Mouse (Mus musculus) gastrocnemius, postnatal 10 days (tissue): ENCODE data around the gene Schip1. TPM values are rescaled to one million over a fixed set of nuclear protein-coding genes. Genes with fewer than 3 reads are reported as not detected.

Experiments
- DNase-seq: peaks from one replicate; pipeline ENCODE4 v3.0.0; 2021; ENCODE audit warnings: mixed read lengths
- total RNA-seq, 2 experiments: library from RNA; stranded (reverse); gene quantifications; 2 replicates each; pipeline ENCODE4 v1.2.3; 2021

The Schip1 gene
- total RNA-seq, 2 experiments from 2014 or later, result 86.2 to 86.6 TPM

DNA sequence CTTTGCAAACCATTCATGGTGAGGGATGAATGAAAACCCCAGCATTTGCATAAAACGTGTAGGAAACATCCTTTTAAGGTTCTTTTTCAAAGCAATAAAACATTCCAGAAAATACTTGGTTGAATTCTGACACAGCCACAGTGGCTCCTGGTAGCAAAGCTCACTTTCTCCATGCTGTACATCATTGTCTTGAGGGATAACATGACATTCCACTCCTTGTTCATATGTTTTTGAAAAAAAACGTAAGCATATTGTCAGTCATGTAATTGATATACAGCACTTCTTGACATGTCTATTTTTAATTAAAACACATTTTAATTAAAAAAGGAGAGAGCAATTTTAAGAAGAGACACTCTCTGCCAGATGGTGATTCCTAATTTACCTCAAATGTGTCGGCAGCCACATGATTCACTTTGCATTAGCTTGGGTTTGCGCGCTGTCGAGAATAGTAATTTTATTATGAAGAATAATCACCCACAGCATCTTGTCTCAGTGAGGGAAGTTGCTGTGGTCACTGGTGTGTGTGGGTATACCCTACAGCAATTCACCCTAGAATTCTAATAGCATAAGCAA is 61.8 kb downstream of the Schip1 start:
- no peak for DNase-seq

DNA sequence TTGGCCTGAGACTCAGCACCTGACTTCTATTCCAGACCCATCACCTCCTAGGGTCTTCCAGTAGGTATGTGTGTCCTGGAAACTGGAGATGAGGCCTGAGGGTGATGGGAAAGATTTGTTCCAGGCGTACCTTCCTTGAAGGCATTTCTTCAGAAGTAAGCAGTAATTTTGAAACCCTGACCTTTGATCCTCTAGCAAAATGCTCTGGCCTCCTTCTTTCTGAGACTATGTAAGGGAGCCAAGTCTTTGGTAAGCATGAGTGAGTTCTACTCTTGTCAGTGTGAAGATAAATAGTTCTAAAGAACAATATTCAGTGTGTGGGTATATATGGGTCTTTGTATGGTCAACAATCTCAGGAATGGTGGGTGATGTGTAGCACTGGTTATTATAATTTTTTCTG is 65.8 kb downstream of the Schip1 start:
- DNase-seq, result no peak

DNA sequence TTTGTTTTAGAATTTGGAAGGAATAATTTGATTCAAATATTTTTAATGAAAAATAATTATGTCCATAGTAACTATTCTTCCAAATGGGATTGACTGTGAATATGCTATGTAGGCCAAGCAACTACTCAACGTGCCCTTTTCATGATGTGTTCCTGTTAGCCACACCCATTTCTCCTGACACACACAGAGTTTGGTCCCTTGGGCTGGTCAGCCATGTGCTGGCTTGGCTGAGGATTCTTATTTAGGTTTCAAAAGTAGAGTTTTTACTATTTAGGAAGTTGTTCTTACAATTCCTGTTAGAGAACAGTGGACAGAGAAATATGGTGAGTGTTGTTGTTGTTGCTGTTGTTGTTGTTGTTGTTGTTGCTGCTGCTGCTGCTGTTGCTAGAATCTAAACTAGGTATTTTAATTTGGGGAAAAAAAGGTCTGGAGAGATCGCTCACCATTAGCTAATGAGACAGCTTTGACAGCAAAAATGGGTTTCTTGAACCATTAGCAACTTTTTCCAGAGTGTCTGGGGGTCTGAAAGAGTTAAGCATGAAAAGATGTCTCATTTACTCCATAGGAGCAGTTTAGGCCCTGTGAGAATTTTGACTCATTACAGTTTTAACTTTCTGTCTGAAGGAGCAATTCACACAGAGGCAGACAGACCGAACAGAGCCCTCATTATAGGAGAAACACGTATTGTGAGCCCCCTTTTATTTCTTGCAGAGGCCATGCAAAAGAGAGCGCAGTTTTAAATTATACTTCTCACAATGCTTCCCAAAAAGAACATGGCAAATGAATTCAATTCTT is 74.4 kb downstream of the Schip1 start:
- no peak for DNase-seq

DNA sequence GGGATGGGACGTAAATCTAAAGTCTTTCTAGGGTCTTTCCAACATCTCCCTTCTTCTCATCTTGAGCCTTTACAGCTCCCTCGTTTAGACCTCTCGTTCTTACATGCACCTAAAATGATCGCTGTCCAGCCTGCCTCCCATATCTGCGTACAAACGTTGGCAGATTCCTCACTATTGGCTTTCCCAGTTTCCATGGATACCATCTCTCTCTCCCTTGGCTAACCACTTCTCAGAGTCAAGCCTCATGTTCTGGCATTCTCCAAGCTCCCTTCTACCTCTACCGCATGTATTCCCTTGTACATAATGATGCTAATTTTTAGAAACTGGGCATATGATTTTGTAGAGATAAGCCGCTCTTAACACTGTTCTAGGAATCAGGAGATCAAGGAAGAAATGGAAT is 86.1 kb downstream of the Schip1 start:
- no peak for DNase-seq

DNA sequence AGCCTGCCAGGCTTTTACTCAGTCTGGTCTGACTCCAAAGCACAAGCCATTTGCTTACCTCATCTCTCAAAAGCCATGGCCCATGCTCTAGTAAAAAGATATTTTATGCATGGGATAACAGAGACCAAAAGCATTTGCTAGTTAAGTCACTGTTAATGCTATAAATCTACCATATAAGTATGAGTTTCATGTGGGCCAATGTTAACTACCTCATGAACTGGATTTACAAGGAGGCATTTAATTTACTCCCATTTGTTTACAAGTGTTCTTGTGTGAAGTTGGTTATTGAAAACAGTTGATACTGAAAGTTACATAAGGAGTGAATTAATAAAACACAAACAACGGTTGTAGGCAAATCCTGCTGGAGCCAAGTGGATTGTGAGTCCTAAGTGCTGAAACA is 95.6 kb downstream of the Schip1 start:
- no peak for DNase-seq

DNA sequence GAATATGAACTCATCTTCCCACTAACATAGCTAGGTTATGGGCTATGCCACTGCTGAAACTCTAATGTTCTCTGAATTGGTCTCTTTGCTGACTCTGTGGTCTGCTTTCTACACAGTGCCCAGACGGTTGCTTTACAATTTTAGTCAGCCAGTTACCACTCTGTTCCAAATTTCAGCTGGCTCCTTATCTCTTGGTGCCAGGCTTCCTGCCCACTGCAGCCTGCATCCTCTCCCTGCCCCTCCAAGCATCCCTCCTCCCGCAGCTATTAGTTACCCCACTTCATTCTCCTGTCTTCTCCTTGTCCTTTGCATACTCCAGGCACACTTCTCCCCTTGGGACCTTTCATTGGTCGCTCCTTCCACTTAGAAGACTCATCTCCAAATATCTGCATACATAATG is 96.2 kb downstream of the Schip1 start:
- DNase-seq, result no peak

DNA sequence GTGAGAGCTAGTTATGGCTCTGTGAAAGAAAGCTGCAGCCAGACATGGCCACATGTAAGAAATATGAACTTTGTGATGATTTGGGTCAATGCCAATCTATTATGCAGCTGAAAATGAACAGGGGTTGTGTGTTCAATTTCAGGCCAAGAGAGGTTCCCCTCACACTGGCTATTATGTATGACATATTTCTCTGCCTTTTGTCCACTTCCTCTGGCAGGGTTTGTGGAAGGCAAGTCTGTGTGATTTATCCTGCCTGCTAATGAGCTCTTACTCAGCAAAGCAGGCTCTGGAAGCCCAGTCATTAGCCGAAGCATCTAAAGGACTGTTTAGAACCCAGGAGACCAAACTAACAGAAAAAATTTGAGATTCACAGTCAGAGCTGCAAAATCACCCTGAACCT is 113.6 kb downstream of the Schip1 start:
- DNase-seq, result no peak

DNA sequence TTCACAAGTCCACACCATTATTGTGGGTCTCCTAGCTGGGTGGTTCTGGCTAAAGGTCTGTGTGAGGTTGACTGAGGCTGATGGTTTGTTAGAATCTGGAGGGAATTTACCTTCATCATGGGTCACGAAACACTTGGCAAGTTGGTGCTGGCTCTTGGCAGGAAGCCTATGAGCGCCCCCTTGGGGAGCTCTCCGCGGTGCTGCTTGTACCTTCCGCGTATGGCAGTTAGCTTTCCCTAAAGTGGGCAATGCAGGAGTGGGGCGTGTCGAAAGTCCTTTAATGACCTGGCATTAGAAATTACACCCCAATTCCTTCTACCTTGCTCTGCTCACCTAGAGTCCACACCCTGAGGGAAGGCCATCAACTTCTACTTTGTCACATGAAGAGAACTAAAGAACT is 122.9 kb downstream of the Schip1 start:
- DNase-seq, result no peak

DNA sequence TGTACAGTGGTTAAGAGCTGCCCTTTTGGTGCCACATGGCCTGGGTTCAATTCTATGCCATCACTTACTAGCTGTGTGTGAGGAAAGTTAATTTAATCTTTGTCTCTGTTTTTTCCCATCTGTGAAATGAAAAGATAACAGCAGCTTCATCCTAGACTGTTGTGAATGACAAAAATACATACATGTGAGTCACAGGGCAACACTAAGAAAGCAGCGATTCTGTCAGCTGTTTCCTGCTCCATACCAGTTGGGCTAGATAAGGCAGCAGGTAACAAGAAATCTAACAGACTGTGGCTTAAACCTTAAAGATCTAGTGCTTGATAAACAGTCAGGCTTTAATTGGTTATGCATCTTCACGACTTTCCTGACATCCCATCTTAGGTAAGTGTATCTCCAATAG is 124.5 kb downstream of the Schip1 start:
- DNase-seq, result no peak

DNA sequence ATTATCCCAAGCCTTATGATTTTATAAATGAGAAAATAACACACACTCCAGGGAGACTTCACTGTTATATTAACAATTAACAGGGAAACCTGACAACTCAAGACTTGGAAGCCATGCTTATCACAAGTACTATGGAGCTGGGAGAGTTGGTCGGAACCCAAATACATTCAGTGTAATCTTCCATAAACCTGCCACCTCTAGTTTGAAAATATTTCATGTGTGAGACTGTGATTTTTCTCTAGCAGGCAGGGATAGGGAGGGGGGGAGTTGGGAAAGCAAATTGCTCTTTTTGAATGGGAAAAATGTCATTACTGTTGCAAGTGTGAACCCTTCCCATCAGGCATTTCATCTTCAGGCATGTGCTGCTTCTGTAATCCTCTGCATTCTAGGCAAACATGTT is 132.3 kb downstream of the Schip1 start:
- no peak for DNase-seq

DNA sequence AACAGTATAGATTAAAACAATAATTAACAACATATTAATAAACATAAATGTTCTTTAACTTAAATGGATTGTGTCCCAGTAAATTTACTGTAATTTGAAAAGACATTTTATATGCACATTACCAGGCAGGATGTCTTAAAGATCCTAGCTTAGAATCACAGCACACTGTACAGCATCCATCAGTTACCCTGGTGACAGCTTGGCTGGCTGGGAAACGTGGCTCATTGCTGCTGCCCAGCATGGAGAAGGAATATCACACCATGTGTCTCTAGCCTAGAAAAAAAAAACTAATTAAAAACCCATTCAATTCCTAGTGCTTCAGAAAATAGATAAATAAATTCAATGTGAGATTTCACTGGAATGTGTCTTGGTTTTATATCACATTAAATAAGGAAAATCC is 136.6 kb downstream of the Schip1 start:
- DNase-seq, result no peak

DNA sequence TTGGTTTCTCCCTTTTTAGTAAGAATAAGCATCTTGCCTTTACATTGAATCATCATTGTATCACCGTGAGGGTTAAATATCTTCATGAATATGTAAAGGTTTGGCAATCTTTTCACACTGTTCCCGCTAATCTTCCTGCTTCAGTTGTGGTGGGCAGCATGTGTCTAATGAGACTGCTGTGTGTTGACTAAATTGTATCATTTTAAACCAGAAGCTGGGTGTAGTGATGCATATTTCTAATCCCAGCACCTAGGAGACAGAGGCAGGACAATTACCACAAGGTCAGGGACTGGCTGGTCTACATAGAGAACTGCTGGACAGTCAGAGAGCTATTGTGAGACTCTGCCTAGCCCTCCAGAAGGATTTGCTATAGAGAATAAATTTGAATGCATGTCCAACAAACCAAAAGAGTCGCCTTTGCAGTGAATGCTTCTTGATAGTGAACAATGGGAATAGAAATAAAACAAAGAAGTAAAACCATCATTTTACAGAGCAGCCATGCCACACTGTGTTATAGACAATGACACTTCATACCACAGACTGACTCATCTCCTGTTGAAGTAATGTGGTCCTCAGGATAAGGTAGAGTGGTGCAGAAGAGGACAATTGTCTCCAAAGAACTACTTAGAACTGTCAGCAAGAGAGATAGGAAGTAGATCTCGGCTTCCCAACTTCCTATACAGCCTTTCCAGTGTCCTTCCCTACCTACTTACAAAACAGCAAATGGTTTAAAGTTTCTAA is 137.7 kb downstream of the Schip1 start:
- DNase-seq, result no peak

DNA sequence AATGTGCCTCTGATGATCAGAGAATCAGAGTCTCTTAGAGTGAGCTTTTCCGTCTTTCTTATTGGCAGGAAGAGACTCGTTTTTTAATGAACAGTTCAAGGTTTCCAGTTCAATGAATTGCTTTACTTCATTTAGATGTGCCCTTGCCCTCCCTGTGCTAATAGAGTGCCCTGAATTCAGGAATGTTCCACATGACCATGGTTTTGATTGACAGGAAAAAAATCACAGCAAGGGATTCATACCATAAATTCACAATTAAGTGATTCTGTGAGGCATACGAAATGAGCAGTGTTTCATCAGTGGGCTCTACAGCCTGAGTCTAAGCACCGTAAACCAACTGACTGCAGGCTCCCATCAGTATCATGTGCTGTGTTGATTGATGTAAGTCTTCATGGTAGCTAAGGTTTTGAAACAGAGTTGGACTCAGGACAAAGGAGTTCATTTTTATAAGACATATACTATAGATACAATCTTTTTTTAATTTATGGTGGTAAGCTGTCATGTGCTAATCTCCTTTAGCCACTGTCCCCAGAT is 139.4 kb downstream of the Schip1 start:
- no peak for DNase-seq

DNA sequence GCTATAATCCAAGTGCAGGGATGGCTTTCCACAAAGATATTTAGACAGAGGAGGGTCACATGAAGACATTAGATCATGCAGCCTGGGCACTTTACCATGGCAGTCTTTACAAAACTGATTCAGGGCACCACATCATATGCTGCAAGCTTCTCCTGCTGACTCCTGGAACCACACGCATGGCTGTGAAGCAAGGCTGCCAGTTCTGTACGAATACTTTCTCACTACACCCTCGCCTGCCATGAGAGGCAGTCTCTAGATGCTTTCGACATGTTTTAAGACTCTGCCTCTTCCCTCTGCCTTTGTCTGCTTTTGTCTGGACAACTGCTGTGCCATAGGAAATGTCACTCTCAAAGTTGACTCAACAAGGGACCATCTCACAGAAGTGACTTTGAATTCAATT is 145.8 kb downstream of the Schip1 start:
- DNase-seq, result no peak

DNA sequence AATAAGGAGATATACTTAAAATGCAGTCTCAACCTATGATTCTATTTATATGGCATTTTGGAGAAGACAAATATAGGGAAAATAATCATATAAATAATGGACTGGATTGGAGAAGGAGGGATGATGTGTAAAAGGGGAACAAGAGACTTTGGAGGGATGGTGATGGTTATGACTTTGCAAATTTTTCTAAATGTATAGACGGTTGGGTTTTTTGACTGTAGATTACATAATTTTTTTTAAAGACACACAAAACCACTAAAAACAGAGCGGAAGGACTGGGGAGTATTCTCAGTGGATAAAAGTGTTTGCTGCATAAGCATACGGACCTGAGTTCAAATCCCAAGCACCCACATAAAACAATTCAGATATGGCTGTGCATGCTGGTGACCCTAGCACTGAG is 156.8 kb downstream of the Schip1 start:
- DNase-seq, result no peak

DNA sequence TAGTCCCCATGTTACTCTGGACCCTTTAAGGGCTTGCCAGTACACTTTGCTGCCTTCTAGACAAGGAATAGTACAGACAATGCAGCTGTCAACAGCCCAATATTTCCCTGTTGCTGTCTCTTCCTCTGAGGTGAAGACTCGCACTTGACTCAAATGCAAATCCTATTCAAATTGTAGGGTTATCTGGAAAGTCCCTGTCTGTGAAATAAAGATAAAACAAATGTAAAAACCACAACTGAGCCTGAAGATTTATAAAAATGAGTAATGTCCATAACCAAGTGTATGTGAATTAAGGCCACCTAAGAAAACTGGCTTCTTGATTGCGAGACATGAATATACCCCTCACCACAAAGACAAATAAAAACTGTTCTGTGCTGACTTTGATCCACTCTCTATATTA is 175.3 kb downstream of the Schip1 start:
- no peak for DNase-seq

DNA sequence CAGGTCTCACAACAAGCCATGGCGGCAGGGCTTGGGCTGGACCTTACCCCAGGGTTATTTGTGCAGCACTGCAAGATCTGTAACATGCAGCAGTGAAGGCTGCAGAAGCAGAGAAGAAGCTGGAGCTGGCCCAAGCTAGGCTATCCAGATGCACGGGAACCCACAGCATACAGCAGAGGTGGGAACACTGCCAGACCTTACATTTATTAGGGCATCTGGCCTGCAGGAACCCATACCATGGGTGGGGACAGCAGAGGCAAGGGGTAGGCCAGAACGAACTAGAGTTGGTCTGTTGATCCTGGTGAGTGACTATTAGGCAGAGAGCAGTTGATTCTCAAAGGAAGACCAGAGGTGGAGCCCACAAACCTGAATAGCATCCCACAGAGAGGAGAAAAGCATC is 178.6 kb downstream of the Schip1 start:
- DNase-seq, result no peak

DNA sequence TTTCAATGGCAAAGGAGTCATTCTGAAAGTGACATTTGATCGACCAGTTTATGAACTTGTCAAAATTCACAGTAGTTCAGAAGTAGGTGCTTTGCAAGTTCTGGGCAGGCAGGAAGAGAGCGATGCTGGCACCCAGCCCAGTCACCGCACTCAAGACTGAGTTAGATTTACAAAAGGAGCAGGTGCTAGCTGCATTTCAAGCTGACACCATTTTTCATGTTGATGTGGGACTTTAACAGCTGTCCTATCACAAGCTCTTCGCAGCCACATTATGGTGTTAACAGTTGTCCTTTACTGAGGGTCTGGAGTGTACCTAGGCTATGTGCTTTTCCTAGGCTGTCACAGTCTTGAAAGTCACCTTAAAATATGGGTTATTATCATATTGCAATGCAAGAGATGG is 181.6 kb downstream of the Schip1 start:
- no peak for DNase-seq

DNA sequence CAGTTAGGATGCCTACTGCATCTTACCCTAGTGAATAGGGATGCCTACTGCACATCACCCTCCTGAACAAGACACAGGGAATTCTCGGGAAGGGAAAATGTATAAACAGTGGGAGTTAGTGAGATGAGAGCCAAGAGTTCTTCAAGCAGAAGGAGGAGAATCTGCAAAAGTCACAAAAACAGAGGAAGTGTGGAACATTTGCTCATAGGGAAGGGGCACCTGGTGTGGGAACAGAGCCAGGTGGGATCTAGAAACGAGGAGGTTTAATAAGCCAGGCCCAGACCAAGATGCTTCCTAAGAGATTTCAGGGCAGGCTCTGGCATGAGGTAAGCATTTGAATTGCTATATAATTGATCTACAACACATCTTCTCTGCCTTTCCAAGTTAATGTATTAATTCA is 186.0 kb downstream of the Schip1 start:
- no peak for DNase-seq

DNA sequence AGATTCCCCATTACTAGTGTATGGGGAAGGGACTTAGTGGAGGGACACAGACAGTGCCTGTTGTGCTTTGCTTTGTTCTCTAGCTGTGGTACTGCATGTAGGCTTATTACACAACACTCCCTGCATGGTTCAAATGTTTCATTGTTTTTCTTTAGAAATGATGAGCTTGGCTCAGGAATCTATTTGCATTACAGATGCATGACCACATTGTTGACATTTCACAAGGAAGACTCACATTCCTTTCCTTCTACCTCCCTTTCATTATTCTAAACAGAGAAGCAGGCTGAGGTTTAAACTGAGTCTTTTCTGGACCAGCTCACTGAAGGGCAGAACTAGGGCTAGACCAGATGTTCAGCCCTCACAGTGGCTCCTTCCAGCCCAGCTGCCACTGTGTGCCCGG is 187.7 kb downstream of the Schip1 start:
- DNase-seq, result no peak

DNA sequence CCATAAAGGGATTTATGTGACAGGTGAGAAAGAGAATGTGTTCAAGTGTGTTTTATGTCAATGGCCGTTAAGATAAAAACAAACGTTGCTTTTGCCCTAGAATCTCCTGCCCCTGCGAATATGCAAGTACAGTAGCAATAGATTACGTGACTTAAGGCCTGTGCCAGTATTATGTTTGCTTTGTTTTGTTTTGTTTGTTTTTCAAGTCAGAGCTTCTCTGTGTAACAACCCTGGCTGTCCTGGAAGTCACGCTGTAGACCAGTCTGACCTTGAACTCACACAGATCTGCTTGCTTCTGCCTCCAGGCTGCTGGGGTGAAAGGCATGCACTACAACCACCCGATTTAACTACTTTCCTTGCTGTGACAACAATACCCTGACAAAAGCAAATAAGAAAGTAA is 197.7 kb downstream of the Schip1 start:
- DNase-seq, result no peak

DNA sequence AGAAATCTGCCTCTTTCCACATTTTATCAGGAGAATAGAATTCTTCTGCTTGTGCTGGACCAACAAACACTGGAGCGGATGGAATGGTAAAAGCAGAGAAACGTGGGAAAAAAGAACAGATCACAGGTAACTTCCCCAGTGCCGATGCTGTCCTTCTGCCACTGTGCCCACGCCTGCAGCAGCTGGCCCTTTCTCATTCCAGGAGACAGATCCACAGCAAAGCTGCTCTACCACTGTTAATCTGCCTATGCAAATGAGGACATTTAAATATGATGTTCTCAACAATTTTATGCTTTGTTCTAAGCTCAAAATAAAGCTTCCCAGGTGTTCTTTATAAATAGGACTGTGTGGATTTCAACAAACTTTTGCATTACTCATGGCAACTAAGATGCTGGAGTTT is 203.3 kb downstream of the Schip1 start:
- DNase-seq, result no peak

DNA sequence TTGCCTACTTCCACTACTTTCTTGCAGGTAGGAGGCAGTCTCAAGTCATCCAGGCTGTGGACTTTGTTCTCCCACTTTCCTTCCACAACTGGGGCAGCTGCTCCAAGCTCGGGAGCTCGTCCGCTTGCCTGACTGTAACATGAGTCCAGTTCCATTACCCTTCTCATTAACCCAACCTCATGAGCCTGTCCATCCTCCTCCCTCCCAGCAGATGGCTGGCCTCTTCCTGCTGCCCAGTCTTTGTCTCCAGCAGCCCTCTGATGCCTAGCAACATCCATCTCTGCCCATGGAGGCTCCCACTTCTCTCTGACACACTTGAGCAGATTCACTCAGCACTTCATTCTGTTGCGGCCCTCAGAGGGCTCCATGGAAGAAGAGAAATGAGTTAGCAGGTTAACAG is 204.6 kb downstream of the Schip1 start:
- no peak for DNase-seq

DNA sequence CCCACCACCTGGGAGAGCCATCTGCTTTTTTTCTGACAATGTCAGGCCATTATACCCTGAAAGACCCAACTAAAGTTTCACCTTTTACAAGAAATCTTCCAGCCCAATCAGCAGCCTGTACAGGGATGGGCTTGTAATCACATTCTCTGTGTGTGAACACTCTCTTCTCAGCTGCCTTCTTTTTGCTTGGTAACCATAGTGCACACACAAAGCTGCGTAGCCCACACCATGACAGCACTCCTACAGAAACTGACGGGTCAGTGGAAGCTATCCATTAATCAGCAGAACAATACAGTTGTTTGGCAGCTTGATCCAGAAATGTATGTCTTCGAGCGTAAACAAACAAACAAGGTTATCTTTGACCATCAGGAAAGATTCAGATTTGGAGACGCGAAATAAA is 205.6 kb downstream of the Schip1 start:
- no peak for DNase-seq
